Mouse (Mus musculus): ENCODE data around the gene Impdh1. TPM values are rescaled to one million over a fixed set of nuclear protein-coding genes. Genes with fewer than 3 reads are reported as not detected.

The Impdh1 gene
- polyA plus RNA-seq (2012; rRNA removed) = 27.5 and 29.9 TPM in 2 replicates

DNA sequence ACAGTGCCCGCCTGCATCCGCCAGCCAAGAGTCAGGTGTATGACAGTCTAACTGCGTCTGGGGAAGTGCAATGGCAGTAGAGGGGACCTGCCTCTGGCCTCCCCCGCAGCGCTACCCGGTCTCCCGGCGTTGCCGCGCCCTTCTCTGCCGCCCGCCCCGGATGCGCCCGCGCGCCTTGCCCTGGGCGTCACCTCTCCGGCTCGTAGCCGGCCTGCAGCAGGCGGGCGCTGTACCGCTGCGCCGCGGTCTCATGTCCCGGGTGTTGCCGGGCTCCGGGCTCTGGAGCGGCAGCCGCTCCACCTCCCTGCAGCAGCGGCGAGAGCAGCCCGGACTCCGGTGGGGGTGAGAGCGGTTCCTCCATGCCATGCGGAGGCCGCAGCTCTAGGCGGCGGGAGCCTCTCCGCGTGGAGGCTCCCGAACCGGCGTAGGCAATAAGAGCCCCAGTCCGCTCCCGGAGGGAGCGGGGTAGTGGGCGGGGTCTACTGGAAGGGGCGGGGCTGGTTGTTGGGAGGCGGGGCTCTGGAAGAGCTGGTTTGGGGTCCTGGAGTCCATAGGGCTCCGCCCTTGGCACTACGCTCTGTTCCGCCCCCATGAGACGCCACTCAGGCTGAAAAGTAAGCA is at the start of gene Impdh1:
TSS of gene Impdh1 (minus strand) at position 484 of the 621 bp plus-strand sequence.

GRCm38 (mm10) chr6:29178888-29179658 is 37.1 kb downstream of the Impdh1 start, which contains the start of gene Prrt4:
TSS of gene Prrt4 (minus strand) at chr6:29179584.

GRCm38 (mm10) chr6:29164314-29165244 is 51.6 kb downstream of the Impdh1 start, which contains the start of gene Rbm28:
TSS of gene Rbm28 (minus strand) at chr6:29165006.

Other genes starting within 250 kb of the Impdh1 start
- not detected in 2 replicates for gene Lep, start 156.1 kb downstream of the Impdh1 start, polyA plus RNA-seq (2012; rRNA removed)
- 78.3 and 111 TPM in 2 replicates for gene Rbm28, start 51.4 kb downstream of the Impdh1 start, polyA plus RNA-seq (2012; rRNA removed)
- 1.2 and 1.6 TPM in 2 replicates for gene Prrt4, start 36.8 kb downstream of the Impdh1 start, polyA plus RNA-seq (2012; rRNA removed)
- gene Hilpda, start 56.1 kb upstream of the Impdh1 start, polyA plus RNA-seq (2012; rRNA removed) = 19.6 and 30.4 TPM in 2 replicates
- 1.0 and 1.5 TPM in 2 replicates for gene Fam71f2, start 63.2 kb upstream of the Impdh1 start, polyA plus RNA-seq (2012; rRNA removed)
- gene Fam71f1, start 102.8 kb upstream of the Impdh1 start, polyA plus RNA-seq (2012; rRNA removed) = 0.09 TPM in 1 of 2 replicates, not detected in the other
- gene Calu, start 131.7 kb upstream of the Impdh1 start, polyA plus RNA-seq (2012; rRNA removed) = 211 and 214 TPM in 2 replicates
- 0.06 TPM in 1 of 2 replicates, not detected in the other for gene Opn1sw, start 172.1 kb upstream of the Impdh1 start, polyA plus RNA-seq (2012; rRNA removed)
- gene Ccdc136, start 179.9 kb upstream of the Impdh1 start, polyA plus RNA-seq (2012; rRNA removed) = 31.4 and 47.4 TPM in 2 replicates
- 5.5 and 12.2 TPM in 2 replicates for gene Flnc, start 216.9 kb upstream of the Impdh1 start, polyA plus RNA-seq (2012; rRNA removed)

Data from central nervous system, embryonic 11.5 days (tissue).